Mouse (Mus musculus): ENCODE measurements around the gene Mxi1. TPM values are rescaled to one million over a fixed set of nuclear protein-coding genes. Genes with fewer than 3 reads are reported as not detected.
A peak's percentile ranks its signal among the peaks of the same experiment; 100 is the strongest.
"Not testable (repeated sequence)": the region's sequence is repeated elsewhere in the genome, so short reads cannot be mapped to it uniquely, and the experiment has no call there.

Gene Mxi1
- polyA plus RNA-seq, 1 experiment from 2014 or later, result 37.2 TPM

DNA sequence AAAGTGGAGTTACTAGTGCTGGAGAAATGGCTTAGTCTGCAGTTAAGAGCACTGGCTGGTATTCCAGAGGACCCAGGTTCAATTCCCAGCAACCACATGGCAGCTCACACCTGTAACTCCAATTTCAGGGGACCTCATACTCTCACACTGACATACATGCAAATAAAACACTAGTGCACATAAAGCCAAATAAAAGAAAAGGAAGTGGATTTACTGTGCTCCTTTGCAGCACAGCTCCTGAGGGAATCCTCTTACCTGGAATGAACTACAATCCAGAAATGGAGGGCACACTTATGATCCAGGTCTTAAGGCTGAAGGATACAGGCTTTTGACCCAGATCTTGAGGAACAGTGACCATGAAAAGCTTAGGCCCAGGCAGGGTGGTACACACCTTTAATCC is 83.3 kb downstream of the Mxi1 start:
- Histone ChIP-seq H3K4me2 (ENCODE audit: low read length) (no peak overlapping the region), H3K36me3 (ENCODE audit: control insufficient read depth, insufficient read depth, low read length) (no peaks in the 10 kb centered on the region), H3K27ac (ENCODE audit: low read length) (no peak overlapping the region), H3K9ac (ENCODE audit: low read depth, low read length) (no peak overlapping the region), H3K4me3 (ENCODE audit: low read depth, low read length) (no peak overlapping the region), H3K4me1 (ENCODE audit: control insufficient read depth, insufficient read depth, low read length) (peaks cover 15% of the 10 kb centered on the region), H3K27me3 (ENCODE audit: control insufficient read depth, insufficient read depth, low read depth, low read length) (no peaks in the 10 kb centered on the region), H3K9me3 (replicated peaks; ENCODE audit: control insufficient read depth, low read length, poor library complexity, severe bottlenecking) (no peaks in the 10 kb centered on the region)
- no peak for ATAC-seq

DNA sequence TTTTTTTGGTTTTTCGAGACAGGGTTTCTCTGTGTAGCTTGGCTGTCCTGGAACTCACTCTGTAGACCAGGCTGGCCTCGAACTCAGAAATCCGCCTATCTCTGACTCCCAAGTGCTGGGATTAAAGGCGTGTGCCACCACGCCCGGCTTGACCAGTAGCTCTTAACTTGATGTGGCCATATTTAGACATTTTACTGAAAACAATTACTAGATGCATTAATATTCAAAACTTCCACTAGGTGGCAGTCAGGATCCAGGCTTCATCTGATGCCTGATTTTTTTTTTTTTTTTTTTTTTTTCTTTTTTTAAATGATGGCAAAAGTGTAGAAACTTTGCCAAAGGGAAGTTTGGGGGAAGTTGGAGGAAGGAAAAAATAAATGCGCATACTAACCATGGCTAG is 84.2 kb downstream of the Mxi1 start:
- 19% methylated on average over 7 of the region's 7 CpGs for WGBS

DNA sequence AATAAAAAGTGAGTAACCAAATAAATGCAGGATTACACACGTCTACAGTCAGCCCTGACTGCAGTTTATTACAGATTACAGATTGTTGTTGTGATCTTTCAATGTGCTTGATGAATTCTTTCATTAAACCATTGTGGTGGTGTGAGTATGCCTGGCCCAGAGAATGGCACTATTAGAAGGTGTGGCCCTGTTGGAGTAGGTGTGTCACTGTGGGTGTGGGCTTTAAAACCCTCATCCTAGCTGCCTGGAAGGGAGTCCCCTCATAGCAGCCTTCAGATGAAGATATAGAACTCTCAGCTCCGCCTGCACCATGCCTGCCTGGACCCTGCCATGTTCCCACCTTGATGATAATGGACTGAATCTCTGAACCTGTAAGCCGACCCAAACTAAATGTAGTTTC is 84.6 kb downstream of the Mxi1 start:
- H3K9ac ChIP-seq (ENCODE audit: low read depth, low read length); H3K27ac ChIP-seq (ENCODE audit: low read length); H3K4me3 ChIP-seq (ENCODE audit: low read depth, low read length); H3K9me3 ChIP-seq (replicated peaks; ENCODE audit: control insufficient read depth, low read length, poor library complexity, severe bottlenecking); H3K4me2 ChIP-seq (ENCODE audit: low read length); H3K36me3 ChIP-seq (ENCODE audit: control insufficient read depth, insufficient read depth, low read length); ATAC-seq; H3K27me3 ChIP-seq (ENCODE audit: control insufficient read depth, insufficient read depth, low read depth, low read length): not testable (repeated sequence)
- 74% methylated on average over 3 of the region's 3 CpGs for WGBS
- peaks cover 10% of the 10 kb centered on the region for H3K4me1 ChIP-seq (ENCODE audit: control insufficient read depth, insufficient read depth, low read length)

More for the DNA sequence above, 84.2 kb downstream of the Mxi1 start:
- no peak for ATAC-seq
- H3K27ac ChIP-seq (ENCODE audit: low read length), result no peak overlapping the region
- no peaks in the 10 kb centered on the region for H3K9me3 ChIP-seq (replicated peaks; ENCODE audit: control insufficient read depth, low read length, poor library complexity, severe bottlenecking)
- peaks cover 10% of the 10 kb centered on the region for H3K4me1 ChIP-seq (ENCODE audit: control insufficient read depth, insufficient read depth, low read length)
- H3K27me3 ChIP-seq (ENCODE audit: control insufficient read depth, insufficient read depth, low read depth, low read length), result no peaks in the 10 kb centered on the region
- H3K4me3 ChIP-seq (ENCODE audit: low read depth, low read length), result no peak overlapping the region
- 0 out of 2 replicates have a peak overlapping the region, but pooled peaks have one; percentile 23 for H3K4me2 ChIP-seq (ENCODE audit: low read length)
- H3K9ac ChIP-seq (ENCODE audit: low read depth, low read length), result no peak overlapping the region
- no peaks in the 10 kb centered on the region for H3K36me3 ChIP-seq (ENCODE audit: control insufficient read depth, insufficient read depth, low read length)

DNA sequence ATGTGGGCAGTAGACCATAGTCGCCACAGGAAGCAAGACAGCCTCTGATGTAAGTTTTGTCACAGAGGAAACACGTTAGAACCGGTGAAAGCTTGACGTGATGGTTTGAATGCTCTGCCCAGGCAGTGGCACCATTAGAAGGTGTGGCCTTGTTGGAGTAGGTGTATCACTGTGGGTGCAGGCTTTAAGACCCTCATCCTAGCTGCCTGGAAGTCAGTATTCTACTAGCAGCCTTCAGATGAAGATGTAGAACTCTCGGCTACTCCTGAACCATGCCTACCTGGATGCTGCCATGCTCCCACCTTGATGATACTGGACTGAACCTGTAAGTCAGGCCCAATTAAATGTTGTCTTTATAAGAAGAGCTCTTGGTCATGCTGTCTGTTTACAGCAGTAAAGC is 85.5 kb downstream of the Mxi1 start:
- H3K36me3 ChIP-seq (ENCODE audit: control insufficient read depth, insufficient read depth, low read length); ATAC-seq; H3K9ac ChIP-seq (ENCODE audit: low read depth, low read length); H3K27ac ChIP-seq (ENCODE audit: low read length); H3K4me3 ChIP-seq (ENCODE audit: low read depth, low read length); H3K9me3 ChIP-seq (replicated peaks; ENCODE audit: control insufficient read depth, low read length, poor library complexity, severe bottlenecking); H3K4me2 ChIP-seq (ENCODE audit: low read length); H3K27me3 ChIP-seq (ENCODE audit: control insufficient read depth, insufficient read depth, low read depth, low read length): not testable (repeated sequence)
- H3K4me1 ChIP-seq (ENCODE audit: control insufficient read depth, insufficient read depth, low read length), result peaks cover 10% of the 10 kb centered on the region
- WGBS, result 49% methylated on average over 5 of the region's 5 CpGs

DNA sequence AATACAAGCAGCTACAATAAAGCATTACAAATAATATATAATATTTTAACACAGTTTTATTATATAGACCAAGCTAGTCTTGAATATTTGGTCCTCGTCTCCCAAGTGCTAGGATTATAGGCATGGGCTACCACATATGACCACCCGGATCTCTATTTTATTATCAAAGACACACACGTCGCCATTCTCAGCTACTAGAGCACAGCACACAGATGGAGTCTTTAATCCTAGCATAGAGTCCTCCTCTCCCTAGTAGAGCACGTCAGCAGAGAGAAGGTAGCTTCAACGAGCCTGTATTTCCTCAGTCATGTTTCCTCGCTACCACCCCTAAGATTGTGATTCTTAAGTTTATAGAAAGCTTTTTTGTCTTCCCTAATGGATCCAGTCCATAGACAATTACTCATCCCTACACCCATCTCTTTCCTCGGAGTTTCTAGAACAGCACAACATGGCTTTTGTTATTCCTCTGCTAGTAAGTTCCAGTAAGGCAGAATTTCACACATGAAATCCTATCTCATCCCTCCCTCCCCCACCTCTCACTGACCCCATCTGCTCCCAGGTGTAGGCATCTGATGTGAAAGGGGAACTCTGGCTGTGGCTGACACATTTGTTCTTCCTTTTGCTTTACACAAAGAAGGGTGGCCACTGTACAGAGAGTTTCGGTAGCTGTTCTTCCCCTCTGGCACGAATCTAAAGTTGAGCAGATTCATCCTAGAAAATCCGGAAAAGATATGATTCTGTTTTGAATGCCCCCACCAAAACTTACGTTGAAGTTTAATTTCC is 87.3 kb downstream of the Mxi1 start:
- Histone ChIP-seq H3K27me3 (ENCODE audit: control insufficient read depth, insufficient read depth, low read depth, low read length) (no peaks in the 10 kb centered on the region), H3K36me3 (ENCODE audit: control insufficient read depth, insufficient read depth, low read length) (no peaks in the 10 kb centered on the region), H3K4me3 (ENCODE audit: low read depth, low read length) (no peak overlapping the region), H3K27ac (ENCODE audit: low read length) (no peak overlapping the region), H3K9ac (ENCODE audit: low read depth, low read length) (no peak overlapping the region), H3K4me2 (ENCODE audit: low read length) (no peak overlapping the region), H3K4me1 (ENCODE audit: control insufficient read depth, insufficient read depth, low read length) (no peaks in the 10 kb centered on the region), H3K9me3 (replicated peaks; ENCODE audit: control insufficient read depth, low read length, poor library complexity, severe bottlenecking) (no peaks in the 10 kb centered on the region)
- 87% methylated on average over 12 of the region's 12 CpGs for WGBS
- no peak for ATAC-seq

DNA sequence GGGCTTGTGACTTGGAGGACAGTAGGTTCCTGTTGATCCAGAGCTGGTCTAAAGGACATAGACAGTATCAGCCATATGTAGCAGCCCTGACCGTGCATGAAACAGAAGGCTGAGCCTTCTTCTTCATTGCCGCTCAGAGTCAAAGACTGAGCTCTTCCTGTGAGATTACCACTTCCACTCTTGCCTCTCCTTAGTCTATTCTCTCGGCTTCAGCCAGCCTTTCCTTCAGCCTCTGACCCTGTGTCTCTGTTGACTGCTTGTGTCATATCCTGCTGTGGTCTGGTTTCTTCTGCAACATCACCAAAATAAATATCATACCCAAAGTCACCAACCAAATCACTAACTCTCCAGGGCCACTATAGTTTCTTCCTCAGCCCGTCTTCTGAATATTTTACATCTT is 88.9 kb downstream of the Mxi1 start:
- Histone ChIP-seq H3K9ac (ENCODE audit: low read depth, low read length) (no peak overlapping the region), H3K4me2 (ENCODE audit: low read length) (no peak overlapping the region), H3K27me3 (ENCODE audit: control insufficient read depth, insufficient read depth, low read depth, low read length) (no peaks in the 10 kb centered on the region), H3K4me3 (ENCODE audit: low read depth, low read length) (no peak overlapping the region), H3K36me3 (ENCODE audit: control insufficient read depth, insufficient read depth, low read length) (no peaks in the 10 kb centered on the region), H3K27ac (ENCODE audit: low read length) (no peak overlapping the region), H3K4me1 (ENCODE audit: control insufficient read depth, insufficient read depth, low read length) (no peaks in the 10 kb centered on the region), H3K9me3 (replicated peaks; ENCODE audit: control insufficient read depth, low read length, poor library complexity, severe bottlenecking) (no peaks in the 10 kb centered on the region)
- no peak for ATAC-seq
- WGBS, result 86% methylated on average over 4 of the region's 4 CpGs

DNA sequence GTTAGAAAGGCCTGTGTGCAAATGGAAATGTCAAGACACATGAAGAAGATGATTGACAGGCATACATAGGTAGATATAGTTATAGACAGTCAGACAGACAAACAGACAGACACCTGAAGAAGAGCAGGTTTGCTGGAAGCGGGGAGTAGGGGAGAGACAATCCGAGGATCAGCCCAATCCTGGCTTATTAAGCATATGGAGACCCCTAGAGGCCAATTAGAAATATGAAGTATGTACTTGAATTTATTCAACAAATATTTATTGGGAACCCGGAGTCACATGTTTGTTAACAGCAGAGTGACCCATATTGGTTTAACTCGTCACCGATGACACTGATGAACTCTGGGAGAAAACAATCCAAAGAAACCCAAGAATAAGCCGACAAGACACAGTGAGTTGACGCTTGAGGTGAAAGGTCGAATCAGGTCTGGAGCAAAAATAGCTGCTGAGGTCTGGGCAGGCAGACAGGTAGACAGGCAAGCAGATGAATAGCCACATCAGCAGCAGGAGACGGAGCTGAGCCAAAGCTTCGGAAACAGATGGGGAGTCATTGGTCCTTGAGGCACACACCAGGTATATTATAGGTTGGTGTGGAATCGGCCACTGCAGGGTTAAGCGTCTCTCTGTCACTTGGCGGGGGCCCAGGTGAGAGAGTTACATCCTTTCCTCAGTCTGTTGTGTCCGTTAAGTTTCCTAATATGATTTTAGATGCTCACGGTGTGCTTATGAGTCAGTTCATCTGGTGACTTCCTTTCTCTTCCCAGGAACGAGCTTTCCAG is 90.2 kb downstream of the Mxi1 start:
- H3K9ac ChIP-seq (ENCODE audit: low read depth, low read length), result no peak overlapping the region
- H3K27ac ChIP-seq (ENCODE audit: low read length), result no peak overlapping the region
- no peaks in the 10 kb centered on the region for H3K36me3 ChIP-seq (ENCODE audit: control insufficient read depth, insufficient read depth, low read length)
- H3K27me3 ChIP-seq (ENCODE audit: control insufficient read depth, insufficient read depth, low read depth, low read length), result no peaks in the 10 kb centered on the region
- no peak for ATAC-seq
- peaks cover 3% of the 10 kb centered on the region; the same call in 1 of the 2 replicates for H3K9me3 ChIP-seq (replicated peaks; ENCODE audit: control insufficient read depth, low read length, poor library complexity, severe bottlenecking)
- no peak overlapping the region for H3K4me3 ChIP-seq (ENCODE audit: low read depth, low read length)
- no peak overlapping the region for H3K4me2 ChIP-seq (ENCODE audit: low read length)
- H3K4me1 ChIP-seq (ENCODE audit: control insufficient read depth, insufficient read depth, low read length), result no peaks in the 10 kb centered on the region; the same call in 1 of the 2 replicates
- WGBS, result 88% methylated on average over 16 of the region's 16 CpGs

DNA sequence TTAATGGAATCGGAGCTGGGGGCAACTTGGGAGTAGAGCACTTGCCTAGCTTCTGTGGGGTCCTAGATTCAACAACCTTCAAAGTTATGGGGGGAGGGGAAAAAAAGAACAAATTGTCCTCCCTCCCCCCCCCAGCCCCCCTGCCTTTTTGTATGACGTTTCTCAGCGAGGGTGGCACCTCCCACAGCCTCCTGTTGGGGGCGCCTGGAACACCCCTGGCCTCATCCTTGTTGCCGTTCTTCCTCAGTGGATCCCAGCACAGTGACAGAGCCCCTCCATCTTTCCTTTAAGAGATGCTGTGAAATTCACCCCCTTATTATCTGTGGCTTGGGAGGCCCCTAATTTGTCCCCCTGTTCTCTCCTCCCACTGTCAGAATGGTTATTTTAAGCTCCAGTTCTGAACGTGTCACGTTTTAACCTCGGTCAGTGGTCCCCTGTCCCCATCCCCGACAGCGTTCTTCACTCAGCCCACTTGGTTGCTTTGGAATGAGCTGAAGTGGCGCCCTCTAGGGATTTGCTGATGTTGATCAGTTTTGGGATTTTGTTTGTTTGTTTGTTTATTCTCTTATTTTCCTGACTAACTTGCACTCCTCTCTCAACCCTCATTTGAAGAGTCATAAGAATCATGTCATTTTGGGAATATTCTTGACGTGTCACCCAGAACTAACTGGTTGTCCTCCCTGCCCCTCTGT is 92.6 kb downstream of the Mxi1 start:
- Histone ChIP-seq H3K36me3 (ENCODE audit: control insufficient read depth, insufficient read depth, low read length) (no peaks in the 10 kb centered on the region), H3K9ac (ENCODE audit: low read depth, low read length) (no peak overlapping the region), H3K27me3 (ENCODE audit: control insufficient read depth, insufficient read depth, low read depth, low read length) (no peaks in the 10 kb centered on the region), H3K27ac (ENCODE audit: low read length) (no peak overlapping the region), H3K4me1 (ENCODE audit: control insufficient read depth, insufficient read depth, low read length) (no peaks in the 10 kb centered on the region; the same call in 1 of the 2 replicates), H3K4me3 (ENCODE audit: low read depth, low read length) (no peak overlapping the region), H3K4me2 (ENCODE audit: low read length) (no peak overlapping the region), H3K9me3 (replicated peaks; ENCODE audit: control insufficient read depth, low read length, poor library complexity, severe bottlenecking) (peaks cover 3% of the 10 kb centered on the region; the same call in 1 of the 2 replicates)
- ATAC-seq, result no peak
- 55% methylated on average over 12 of the region's 12 CpGs for WGBS

Measured in midbrain, embryonic 16.5 days (tissue).